Mouse (Mus musculus) mesoderm, embryonic 11.5 days (tissue): ENCODE data around the gene Tek.
A peak's percentile ranks its signal among the peaks of the same experiment; 100 is the strongest.
"Not testable (repeated sequence)": the region's sequence is repeated elsewhere in the genome, so short reads cannot be mapped to it uniquely, and the experiment has no call there.

Source experiments
- DNase-seq: peaks from one replicate; pipeline ENCODE4 v3.0.0-alpha.2; 2012; ENCODE audit warnings: low read depth, low spot score

The Tek gene

GRCm38 (mm10) chr4:94738838-94739731 is at the start of gene Tek:
Gene Tek (plus strand): TSS chr4:94739289.
- no peak for DNase-seq

- DNase-seq, result not testable (repeated sequence)
These were observed 49.3 kb upstream of the Tek start for GRCm38 (mm10) chr4:94689804-94690203.

GRCm38 (mm10) chr4:94691078-94691477 is 48.0 kb upstream of the Tek start:
- no peak for DNase-seq

GRCm38 (mm10) chr4:94692175-94692574 is 46.9 kb upstream of the Tek start:
- no peak for DNase-seq

- DNase-seq, result no peak
These were observed 42.7 kb upstream of the Tek start for GRCm38 (mm10) chr4:94696368-94696767.

- DNase-seq, result no peak
These were observed 28.1 kb upstream of the Tek start for GRCm38 (mm10) chr4:94711002-94711401.

GRCm38 (mm10) chr4:94711426-94711825 is 27.7 kb upstream of the Tek start:
- DNase-seq, result peak; percentile 21

- DNase-seq, result no peak
These were observed 25.3 kb upstream of the Tek start for GRCm38 (mm10) chr4:94713741-94714140.

- no peak for DNase-seq
These were observed 23.9 kb upstream of the Tek start for GRCm38 (mm10) chr4:94715166-94715565.

GRCm38 (mm10) chr4:94725799-94726198 is 13.3 kb upstream of the Tek start:
- DNase-seq, result no peak

GRCm38 (mm10) chr4:94732721-94733120 is 6.4 kb upstream of the Tek start:
- no peak for DNase-seq

GRCm38 (mm10) chr4:94737326-94738295 is 1.5 kb upstream of the Tek start:
- no peak for DNase-seq

- DNase-seq, result no peak
These were observed 2.7 kb downstream of the Tek start for GRCm38 (mm10) chr4:94741824-94742223.

GRCm38 (mm10) chr4:94745749-94746148 is 6.7 kb downstream of the Tek start:
- no peak for DNase-seq

- DNase-seq, result no peak
These were observed 7.3 kb downstream of the Tek start for GRCm38 (mm10) chr4:94746387-94746811.

- no peak for DNase-seq
These were observed 8.2 kb downstream of the Tek start for GRCm38 (mm10) chr4:94747338-94747737.

- DNase-seq, result peak; percentile 49
These were observed 13.4 kb downstream of the Tek start for GRCm38 (mm10) chr4:94752512-94752911.

- DNase-seq, result peak; percentile 38
These were observed 26.1 kb downstream of the Tek start for GRCm38 (mm10) chr4:94765217-94765616.

- DNase-seq, result no peak
These were observed 27.1 kb downstream of the Tek start for GRCm38 (mm10) chr4:94766176-94766575.

- DNase-seq, result no peak
These were observed 29.5 kb downstream of the Tek start for GRCm38 (mm10) chr4:94768624-94769023.

GRCm38 (mm10) chr4:94781043-94781442 is 42.0 kb downstream of the Tek start:
- no peak for DNase-seq

GRCm38 (mm10) chr4:94785921-94786320 is 46.8 kb downstream of the Tek start:
- no peak for DNase-seq
